Mouse (Mus musculus): Measurements from ENCODE around the gene Creb3. TPM values are rescaled to one million over a fixed set of nuclear protein-coding genes. Genes with fewer than 3 reads are reported as not detected.
"Not testable (repeated sequence)": the region's sequence is repeated elsewhere in the genome, so short reads cannot be mapped to it uniquely, and the experiment has no call there.

The Creb3 gene
- polyA plus RNA-seq, 1 experiment from 2014 or later = 64.1 TPM

- no peaks in the 10 kb centered on the region for H3K27me3 ChIP-seq
- no peaks in the 10 kb centered on the region for H3K9me3 ChIP-seq
- WGBS = 80% methylated on average over 8 of the region's 8 CpGs
- no peak overlapping the region for H3K9ac ChIP-seq (replicated peaks)
- H3K4me3 ChIP-seq = no peak overlapping the region
- no peak overlapping the region for H3K27ac ChIP-seq (replicated peaks)
- peaks cover 32% of the 10 kb centered on the region for H3K36me3 ChIP-seq
- no peaks in the 10 kb centered on the region for H3K4me1 ChIP-seq
- no peak for ATAC-seq (ENCODE audit: low FRiP score, low read depth)
- no peak overlapping the region for H3K4me2 ChIP-seq (replicated peaks)
These were observed 24.3 kb downstream of the Creb3 start for GRCm38 (mm10) chr4:43586411-43586810.

GRCm38 (mm10) chr4:43587681-43588080 is 25.5 kb downstream of the Creb3 start:
- Histone ChIP-seq H3K36me3 (peaks cover 20% of the 10 kb centered on the region), H3K27me3 (no peaks in the 10 kb centered on the region), H3K27ac (replicated peaks) (no peak overlapping the region), H3K4me2 (replicated peaks) (no peak overlapping the region), H3K4me1 (no peaks in the 10 kb centered on the region), H3K9me3 (no peaks in the 10 kb centered on the region), H3K4me3 (no peak overlapping the region), H3K9ac (replicated peaks) (no peak overlapping the region)
- 66% methylated on average over 7 of the region's 7 CpGs for WGBS
- ATAC-seq (ENCODE audit: low FRiP score, low read depth) = no peak

- H3K9me3 ChIP-seq = no peaks in the 10 kb centered on the region
These were observed 29.4 kb downstream of the Creb3 start for GRCm38 (mm10) chr4:43591543-43591942.

GRCm38 (mm10) chr4:43591961-43592360 is 29.8 kb downstream of the Creb3 start:
- Histone ChIP-seq H3K36me3 (no peaks in the 10 kb centered on the region), H3K9me3 (no peaks in the 10 kb centered on the region), H3K4me3 (no peak overlapping the region), H3K27ac (replicated peaks) (no peak overlapping the region), H3K9ac (replicated peaks) (no peak overlapping the region), H3K27me3 (no peaks in the 10 kb centered on the region), H3K4me2 (replicated peaks) (no peak overlapping the region), H3K4me1 (no peaks in the 10 kb centered on the region)
- ATAC-seq (ENCODE audit: low FRiP score, low read depth) = no peak
- WGBS = 78% methylated on average over 3 of the region's 3 CpGs

More at GRCm38 (mm10) chr4:43591543-43591942, 29.4 kb downstream of the Creb3 start:
- H3K27ac ChIP-seq (replicated peaks) = no peak overlapping the region
- ATAC-seq (ENCODE audit: low FRiP score, low read depth) = no peak
- no peak overlapping the region for H3K4me2 ChIP-seq (replicated peaks)
- H3K36me3 ChIP-seq = no peaks in the 10 kb centered on the region
- H3K4me3 ChIP-seq = no peak overlapping the region
- no peaks in the 10 kb centered on the region for H3K4me1 ChIP-seq
- 86% methylated on average over 5 of the region's 5 CpGs for WGBS
- H3K9ac ChIP-seq (replicated peaks) = no peak overlapping the region
- no peaks in the 10 kb centered on the region for H3K27me3 ChIP-seq

GRCm38 (mm10) chr4:43593453-43593852 is 31.3 kb downstream of the Creb3 start:
- H3K4me1 ChIP-seq = no peaks in the 10 kb centered on the region
- H3K4me2 ChIP-seq (replicated peaks) = no peak overlapping the region
- no peak overlapping the region for H3K4me3 ChIP-seq
- no peak for ATAC-seq (ENCODE audit: low FRiP score, low read depth)
- no peak overlapping the region for H3K27ac ChIP-seq (replicated peaks)
- 72% methylated on average over 3 of the region's 3 CpGs for WGBS
- H3K9me3 ChIP-seq = no peaks in the 10 kb centered on the region
- no peaks in the 10 kb centered on the region for H3K36me3 ChIP-seq
- no peaks in the 10 kb centered on the region for H3K27me3 ChIP-seq
- no peak overlapping the region for H3K9ac ChIP-seq (replicated peaks)

- not testable (repeated sequence) for ATAC-seq (ENCODE audit: low FRiP score, low read depth); H3K9ac ChIP-seq (replicated peaks); H3K4me1 ChIP-seq; H3K9me3 ChIP-seq; H3K4me2 ChIP-seq (replicated peaks); H3K36me3 ChIP-seq; H3K27ac ChIP-seq (replicated peaks); H3K27me3 ChIP-seq; H3K4me3 ChIP-seq
- 84% methylated on average over 2 of the region's 2 CpGs for WGBS
These were observed 34.5 kb downstream of the Creb3 start for GRCm38 (mm10) chr4:43596597-43596996.

GRCm38 (mm10) chr4:43598200-43598599 is 36.1 kb downstream of the Creb3 start:
- no peaks in the 10 kb centered on the region for H3K36me3 ChIP-seq
- no peak overlapping the region for H3K4me2 ChIP-seq (replicated peaks)
- no peak overlapping the region for H3K27ac ChIP-seq (replicated peaks)
- ATAC-seq (ENCODE audit: low FRiP score, low read depth) = no peak
- WGBS = 86% methylated on average over 4 of the region's 4 CpGs
- H3K4me3 ChIP-seq = no peak overlapping the region
- H3K9ac ChIP-seq (replicated peaks) = no peak overlapping the region
- H3K27me3 ChIP-seq = no peaks in the 10 kb centered on the region
- H3K4me1 ChIP-seq = no peaks in the 10 kb centered on the region
- H3K9me3 ChIP-seq = no peaks in the 10 kb centered on the region

GRCm38 (mm10) chr4:43598650-43599380 is 36.7 kb downstream of the Creb3 start:
- H3K27me3 ChIP-seq = no peaks in the 10 kb centered on the region
- WGBS = 79% methylated on average over 7 of the region's 7 CpGs
- no peak for ATAC-seq (ENCODE audit: low FRiP score, low read depth)

GRCm38 (mm10) chr4:43600195-43600934 is 38.2 kb downstream of the Creb3 start:
- ATAC-seq (ENCODE audit: low FRiP score, low read depth) = no peak
- no peak overlapping the region for H3K4me3 ChIP-seq
- no peaks in the 10 kb centered on the region for H3K4me1 ChIP-seq
- WGBS = 83% methylated on average over 9 of the region's 9 CpGs
- H3K27me3 ChIP-seq = no peaks in the 10 kb centered on the region
- no peak overlapping the region for H3K4me2 ChIP-seq (replicated peaks)
- no peaks in the 10 kb centered on the region for H3K36me3 ChIP-seq
- no peaks in the 10 kb centered on the region for H3K9me3 ChIP-seq
- H3K9ac ChIP-seq (replicated peaks) = no peak overlapping the region
- H3K27ac ChIP-seq (replicated peaks) = no peak overlapping the region

More at GRCm38 (mm10) chr4:43598650-43599380, 36.7 kb downstream of the Creb3 start:
- Histone ChIP-seq H3K4me1 (no peaks in the 10 kb centered on the region), H3K9me3 (no peaks in the 10 kb centered on the region), H3K9ac (replicated peaks) (no peak overlapping the region), H3K36me3 (no peaks in the 10 kb centered on the region), H3K4me3 (no peak overlapping the region), H3K4me2 (replicated peaks) (no peak overlapping the region), H3K27ac (replicated peaks) (no peak overlapping the region)

- Histone ChIP-seq H3K27me3 (no peaks in the 10 kb centered on the region), H3K9me3 (no peaks in the 10 kb centered on the region), H3K4me3 (no peak overlapping the region), H3K4me2 (replicated peaks) (no peak overlapping the region), H3K27ac (replicated peaks) (no peak overlapping the region), H3K36me3 (no peaks in the 10 kb centered on the region), H3K9ac (replicated peaks) (no peak overlapping the region), H3K4me1 (no peaks in the 10 kb centered on the region)
- WGBS = 60% methylated on average over 3 of the region's 3 CpGs
- no peak for ATAC-seq (ENCODE audit: low FRiP score, low read depth)
These were observed 42.0 kb downstream of the Creb3 start for GRCm38 (mm10) chr4:43604099-43604498.

- Histone ChIP-seq H3K27ac (replicated peaks) (no peak overlapping the region), H3K4me3 (no peak overlapping the region), H3K36me3 (no peaks in the 10 kb centered on the region), H3K27me3 (no peaks in the 10 kb centered on the region), H3K9me3 (no peaks in the 10 kb centered on the region), H3K4me1 (no peaks in the 10 kb centered on the region), H3K9ac (replicated peaks) (no peak overlapping the region), H3K4me2 (replicated peaks) (no peak overlapping the region)
- 80% methylated on average over 9 of the region's 9 CpGs for WGBS
- ATAC-seq (ENCODE audit: low FRiP score, low read depth) = no peak
These were observed 42.9 kb downstream of the Creb3 start for GRCm38 (mm10) chr4:43604751-43605685.

GRCm38 (mm10) chr4:43612534-43612933 is 50.4 kb downstream of the Creb3 start:
- no peak for ATAC-seq (ENCODE audit: low FRiP score, low read depth)
- Histone ChIP-seq H3K9me3 (no peaks in the 10 kb centered on the region), H3K27ac (replicated peaks) (no peak overlapping the region), H3K9ac (replicated peaks) (no peak overlapping the region), H3K4me2 (replicated peaks) (no peak overlapping the region), H3K4me1 (no peaks in the 10 kb centered on the region), H3K36me3 (no peaks in the 10 kb centered on the region), H3K4me3 (no peak overlapping the region), H3K27me3 (no peaks in the 10 kb centered on the region)
- 79% methylated on average over 10 of the region's 10 CpGs for WGBS
